Mouse (Mus musculus): Measurements from ENCODE around the gene St3gal4.

The St3gal4 gene

DNA sequence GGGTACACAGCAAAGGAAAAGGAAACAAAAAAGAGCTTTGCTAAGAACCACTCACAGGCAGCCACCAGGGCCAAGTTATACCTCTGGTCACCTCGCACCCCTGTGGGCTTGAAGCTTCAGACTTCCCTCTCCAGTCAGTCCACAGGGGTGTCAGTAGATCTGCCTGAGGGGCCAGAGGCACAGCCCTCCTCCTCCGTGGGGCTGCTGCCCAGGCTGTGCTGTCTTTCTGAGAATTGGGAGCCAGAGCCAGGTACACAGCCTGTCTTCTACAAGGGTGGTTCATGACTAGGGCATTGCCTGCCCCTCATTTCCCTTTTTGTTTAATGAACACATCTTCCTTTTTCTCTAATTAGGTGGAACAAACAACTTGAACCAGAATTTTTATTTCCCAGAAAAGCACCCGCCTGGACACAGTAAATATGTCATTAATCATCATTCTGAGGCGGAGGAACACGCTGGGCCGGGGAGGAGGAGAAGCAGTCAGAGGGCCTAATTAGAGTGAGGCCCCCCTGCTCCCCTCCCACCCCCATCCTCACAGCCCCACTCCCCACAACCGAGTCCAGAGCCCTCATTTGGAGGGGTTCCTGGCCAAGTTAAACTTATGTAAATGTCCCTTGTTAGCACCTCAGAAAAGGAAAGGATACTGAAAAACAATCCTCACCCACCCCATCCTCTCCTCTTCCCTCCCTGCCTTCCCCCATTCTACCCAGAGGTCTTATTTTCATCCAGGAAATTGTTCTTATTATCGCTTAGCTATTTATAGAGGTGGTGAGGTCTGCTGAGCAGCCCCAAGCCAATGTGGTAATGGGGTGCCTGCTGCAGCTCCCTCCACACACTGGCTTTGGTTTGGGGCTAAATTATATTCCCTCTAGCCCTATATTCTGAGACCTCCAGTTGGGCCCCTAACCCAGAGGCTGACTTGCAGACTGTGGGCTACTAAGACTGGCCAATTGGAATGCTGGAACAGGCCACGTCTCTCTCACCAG lies 120.9 kb downstream of the St3gal4 start:
- peak; percentile 93 for DNase-seq

All from heart, adult 11 months (tissue).